Mouse (Mus musculus): ENCODE data around the gene Nono. TPM values are rescaled to one million over a fixed set of nuclear protein-coding genes. Genes with fewer than 3 reads are reported as not detected.
"Not testable (repeated sequence)": the region's sequence is repeated elsewhere in the genome, so short reads cannot be mapped to it uniquely, and the experiment has no call there.

Gene Nono
- polyA plus RNA-seq, 1 experiment from 2014 or later: 618 TPM

- Histone ChIP-seq H3K9me3 (replicated peaks) (no peaks in the 10 kb centered on the region), H3K4me3 (no peak overlapping the region), H3K4me1 (peaks cover 14% of the 10 kb centered on the region), H3K27ac (replicated peaks) (no peak overlapping the region), H3K27me3 (ENCODE audit: low read depth, poor library complexity, severe bottlenecking) (peaks cover 36% of the 10 kb centered on the region), H3K36me3 (no peaks in the 10 kb centered on the region)
- no peak for DNase-seq (ENCODE audit: low spot score)
- 80% methylated on average over 2 of the region's 2 CpGs for WGBS
Measured at GRCm38 (mm10) chrX:101423462-101423861, 5.7 kb upstream of the Nono start.

GRCm38 (mm10) chrX:101427774-101428173 lies 1.3 kb upstream of the Nono start:
- Histone ChIP-seq H3K4me1 (peaks cover 10% of the 10 kb centered on the region), H3K36me3 (peaks cover 21% of the 10 kb centered on the region), H3K9me3 (replicated peaks) (no peaks in the 10 kb centered on the region), H3K27me3 (ENCODE audit: low read depth, poor library complexity, severe bottlenecking) (peaks cover 13% of the 10 kb centered on the region; the same call in 1 of the 2 replicates), H3K4me3 (no peak overlapping the region), H3K27ac (replicated peaks) (no peak overlapping the region)
- DNase-seq (ENCODE audit: low spot score): no peak
- 4% methylated on average over 1 of the region's 1 CpGs for WGBS

- Histone ChIP-seq H3K27ac (replicated peaks) (peak overlapping the region; percentile 96), H3K4me1 (peaks cover 10% of the 10 kb centered on the region), H3K36me3 (peaks cover 31% of the 10 kb centered on the region), H3K4me3 (peak overlapping the region; percentile 71), H3K9me3 (replicated peaks) (no peaks in the 10 kb centered on the region), H3K27me3 (ENCODE audit: low read depth, poor library complexity, severe bottlenecking) (peaks cover 8% of the 10 kb centered on the region; the same call in 1 of the 2 replicates)
- 23% methylated on average over 7 of the region's 7 CpGs for WGBS
- DNase-seq (ENCODE audit: low spot score): peak; percentile 20
Measured at GRCm38 (mm10) chrX:101428785-101429141, 355 bp upstream of the Nono start.

- Histone ChIP-seq H3K4me3 (peak overlapping the region; percentile 71), H3K9me3 (replicated peaks) (no peaks in the 10 kb centered on the region), H3K4me1 (peaks cover 10% of the 10 kb centered on the region), H3K27ac (replicated peaks) (peak overlapping the region; percentile 96), H3K27me3 (ENCODE audit: low read depth, poor library complexity, severe bottlenecking) (peaks cover 8% of the 10 kb centered on the region; the same call in 1 of the 2 replicates), H3K36me3 (peaks cover 41% of the 10 kb centered on the region)
- 25% methylated on average over 14 of the region's 14 CpGs for WGBS
- no peak for DNase-seq (ENCODE audit: low spot score)
Measured at GRCm38 (mm10) chrX:101429976-101430375, 858 bp downstream of the Nono start.

GRCm38 (mm10) chrX:101448886-101449475 lies 19.9 kb downstream of the Nono start, which contains the start of gene Itgb1bp2:
Itgb1bp2 (plus strand) TSS chrX:101449088.
- Histone ChIP-seq H3K4me1 (no peaks in the 10 kb centered on the region), H3K27me3 (ENCODE audit: low read depth, poor library complexity, severe bottlenecking) (peaks cover 46% of the 10 kb centered on the region), H3K9me3 (replicated peaks) (no peaks in the 10 kb centered on the region), H3K27ac (replicated peaks) (no peak within 1 kb of the TSS), H3K4me3 (no peak within 1 kb of the TSS), H3K36me3 (peaks cover 95% of the 10 kb centered on the region)
- DNase-seq (ENCODE audit: low spot score): no peak
- 71% methylated on average over 4 of the region's 4 CpGs for WGBS

GRCm38 (mm10) chrX:101451147-101451546 lies 22.0 kb downstream of the Nono start:
- no peak overlapping the region for H3K27ac ChIP-seq (replicated peaks)
- peaks cover 88% of the 10 kb centered on the region for H3K36me3 ChIP-seq
- H3K4me1 ChIP-seq: no peaks in the 10 kb centered on the region
- no peak for DNase-seq (ENCODE audit: low spot score)
- no peak overlapping the region for H3K4me3 ChIP-seq
- 79% methylated on average over 1 of the region's 1 CpGs for WGBS
- H3K9me3 ChIP-seq (replicated peaks): no peaks in the 10 kb centered on the region
- H3K27me3 ChIP-seq (ENCODE audit: low read depth, poor library complexity, severe bottlenecking): peaks cover 50% of the 10 kb centered on the region

- H3K9me3 ChIP-seq (replicated peaks): no peaks in the 10 kb centered on the region
- H3K4me3 ChIP-seq: no peak overlapping the region
- 84% methylated on average over 3 of the region's 3 CpGs for WGBS
- peaks cover 50% of the 10 kb centered on the region for H3K27me3 ChIP-seq (ENCODE audit: low read depth, poor library complexity, severe bottlenecking)
- H3K27ac ChIP-seq (replicated peaks): no peak overlapping the region
- no peaks in the 10 kb centered on the region for H3K4me1 ChIP-seq
- no peak for DNase-seq (ENCODE audit: low spot score)
- peaks cover 84% of the 10 kb centered on the region for H3K36me3 ChIP-seq
Measured at GRCm38 (mm10) chrX:101451591-101451990, 22.5 kb downstream of the Nono start.

GRCm38 (mm10) chrX:101472202-101472601 lies 43.1 kb downstream of the Nono start:
- DNase-seq (ENCODE audit: low spot score): no peak
- H3K27me3 ChIP-seq (ENCODE audit: low read depth, poor library complexity, severe bottlenecking): peaks cover 4% of the 10 kb centered on the region; the same call in 1 of the 2 replicates
- H3K4me1 ChIP-seq: no peaks in the 10 kb centered on the region
- H3K9me3 ChIP-seq (replicated peaks): no peaks in the 10 kb centered on the region
- peaks cover 69% of the 10 kb centered on the region for H3K36me3 ChIP-seq
- no peak overlapping the region for H3K27ac ChIP-seq (replicated peaks)
- H3K4me3 ChIP-seq: no peak overlapping the region
- 94% methylated on average over 4 of the region's 4 CpGs for WGBS

GRCm38 (mm10) chrX:101481604-101482350 lies 52.7 kb downstream of the Nono start:
- no peak for DNase-seq (ENCODE audit: low spot score)
- H3K4me3 ChIP-seq: no peak overlapping the region
- peaks cover 31% of the 10 kb centered on the region for H3K36me3 ChIP-seq
- H3K4me1 ChIP-seq: no peaks in the 10 kb centered on the region
- H3K27ac ChIP-seq (replicated peaks): no peak overlapping the region
- H3K27me3 ChIP-seq (ENCODE audit: low read depth, poor library complexity, severe bottlenecking): no peaks in the 10 kb centered on the region; the same call in none of the 2 replicates
- WGBS: 77% methylated on average over 6 of the region's 6 CpGs
- H3K9me3 ChIP-seq (replicated peaks): no peaks in the 10 kb centered on the region

GRCm38 (mm10) chrX:101486487-101487152 lies 57.5 kb downstream of the Nono start:
- H3K27ac ChIP-seq (replicated peaks); H3K27me3 ChIP-seq (ENCODE audit: low read depth, poor library complexity, severe bottlenecking); H3K9me3 ChIP-seq (replicated peaks); H3K4me3 ChIP-seq; H3K4me1 ChIP-seq; H3K36me3 ChIP-seq: not testable (repeated sequence)
- peak; percentile 29 for DNase-seq (ENCODE audit: low spot score)
- 35% methylated on average over 11 of the region's 12 CpGs for whole genome bisulfite sequencing

Measured in midbrain, embryonic 10.5 days (tissue).